Mouse (Mus musculus) stomach, postnatal 0 days (tissue): Measurements from ENCODE around the gene Akap13. TPM values are rescaled to one million over a fixed set of nuclear protein-coding genes. Genes with fewer than 3 reads are reported as not detected.

Experiments used
- ATAC-seq: fragments of 200-750 bp; cut with Nextera tagmentation; 2 replicates; pipeline ENCODE4 v1.8.0; 2017; ENCODE audit not compliant: low FRiP score, low TSS enrichment
- DNase-seq: peaks from one replicate; pipeline ENCODE4 v3.0.0-alpha.2; 2016; ENCODE audit warnings: low spot score
- H3K27ac ChIP-seq: fragments of 300-500 bp; sonication (generic); replicated peaks from 2 replicates; pipeline ENCODE4 v1.5.1; 2014; ENCODE audit warnings: mild to moderate bottlenecking, control low read depth
- H3K27me3 ChIP-seq: fragments of 300-500 bp; sonication (generic); 2 replicates; pipeline ENCODE4 v1.6.1; 2014; ENCODE audit warnings: low read length; ENCODE audit not compliant: control insufficient read depth, insufficient read depth
- H3K36me3 ChIP-seq: fragments of 300-500 bp; sonication (generic); 2 replicates; pipeline ENCODE4 v1.6.1; 2014; ENCODE audit warnings: low read length, mixed read lengths; ENCODE audit not compliant: control insufficient read depth, insufficient read depth
- H3K4me1 ChIP-seq: fragments of 300-500 bp; sonication (generic); replicated peaks from 2 replicates; pipeline ENCODE4 v1.6.1; 2014; ENCODE audit warnings: antibody characterized with exemption; ENCODE audit not compliant: control insufficient read depth, insufficient read depth
- H3K4me2 ChIP-seq: fragments of 300-500 bp; sonication (generic); replicated peaks from 2 replicates; pipeline ENCODE4 v1.6.1; 2014; ENCODE audit warnings: low read depth, mild to moderate bottlenecking, control low read depth, moderate library complexity
- H3K4me3 ChIP-seq: fragments of 300-500 bp; sonication (generic); 2 replicates; pipeline ENCODE4 v1.5.1; 2014; ENCODE audit warnings: low read depth, low read length, control low read depth
- H3K9ac ChIP-seq: fragments of 300-500 bp; sonication (generic); 2 replicates; pipeline ENCODE4 v1.6.1; 2014; ENCODE audit warnings: mild to moderate bottlenecking, low read length, control low read depth, mixed read lengths
- H3K9me3 ChIP-seq: fragments of 300-500 bp; sonication (generic); 2 replicates; pipeline ENCODE4 v1.6.1; 2016; ENCODE audit warnings: low read length; ENCODE audit not compliant: control insufficient read depth
- CTCF ChIP-seq: IDR thresholded peaks from 2 replicates; pipeline ENCODE4 v1.5.1; 2016; ENCODE audit warnings: antibody characterized with exemption, low read depth, mild to moderate bottlenecking, moderate library complexity
- EP300 ChIP-seq: optimal IDR thresholded peaks from 2 replicates; pipeline ENCODE3; 2016; ENCODE audit warnings: antibody characterized with exemption
- WGBS: fragments of 180-500 bp; shearing (Covaris S2); extraction: QIAGEN DNeasy Blood & Tissue Kit; methylation state at CpG from one replicate; pipeline ENCODE4 v1.1.7; 2014; 5-methylcytosine and 5-hydroxymethylcytosine counted together
- polyA plus RNA-seq: library from polyadenylated mRNA; unstranded; fragments of >200 nt; fragmentation: Nextera tagmentation; extraction: Ambion mirVana; gene quantifications from 2 replicates; pipeline ENCODE4 v1.2.1, GENCODE M21; 2015

Akap13 gene
- polyA plus RNA-seq, 1 experiment from 2014 or later: 18.8 TPM

DNA sequence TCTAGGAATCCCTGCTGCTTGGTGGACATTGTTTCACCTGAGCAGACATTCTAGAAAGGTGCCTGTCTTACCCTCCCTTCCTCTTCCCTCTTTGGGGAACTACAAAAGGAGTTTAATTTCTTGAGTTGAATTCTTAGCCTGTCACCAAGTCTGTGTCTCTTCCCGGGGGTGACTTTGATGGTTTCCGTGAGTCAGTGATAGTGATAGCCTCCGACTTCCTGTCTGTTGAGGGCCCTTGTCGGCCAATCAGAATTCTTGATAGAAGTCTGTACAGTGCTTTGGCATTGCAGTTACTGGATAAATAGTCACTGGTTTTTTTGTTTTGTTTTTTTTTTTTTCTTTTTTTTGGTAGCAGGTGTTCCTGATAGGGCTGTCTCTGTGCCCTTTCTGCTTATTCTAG is 116.8 kb downstream of the Akap13 start:
- Histone ChIP-seq H3K9ac (no peak overlapping the region), H3K36me3 (no peaks in the 10 kb centered on the region), H3K4me1 (0 out of 2 replicates have a peak, but pooled peaks cover 4% of the 10 kb centered on the region), H3K4me2 (no peak overlapping the region), H3K27me3 (no peaks in the 10 kb centered on the region), H3K9me3 (no peaks in the 10 kb centered on the region), H3K27ac (no peak overlapping the region), H3K4me3 (no peak overlapping the region)
- DNase-seq (no peak), ATAC-seq (no peak)
- 78% methylated on average over 4 of the region's 4 CpGs for WGBS
- TF ChIP-seq EP300 (no peak), CTCF (no peak)

DNA sequence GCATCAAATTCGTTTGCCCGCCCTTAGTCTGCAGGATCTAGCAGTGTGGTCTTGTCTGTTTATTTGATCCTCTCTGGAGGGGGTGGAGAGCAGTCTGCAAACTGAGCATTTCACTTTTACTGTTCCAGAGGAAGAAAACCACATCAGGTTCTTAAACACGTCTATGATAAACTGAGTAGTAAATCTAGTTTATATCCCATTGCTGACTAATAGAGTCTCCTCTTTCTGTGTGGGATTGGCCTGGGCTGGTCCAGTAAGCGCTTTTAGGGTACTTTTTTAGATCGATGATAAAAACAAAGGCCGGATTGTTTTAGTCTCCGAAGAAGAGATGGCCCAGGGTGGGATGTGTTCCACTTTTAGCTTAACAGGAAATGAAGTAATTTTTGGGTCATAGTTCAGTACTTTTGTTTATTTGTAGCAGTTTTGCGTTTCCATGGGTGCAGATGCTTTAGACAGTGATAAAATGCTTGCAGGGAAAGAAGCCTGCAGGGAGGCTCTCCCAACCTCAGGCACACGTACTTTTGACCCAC is 119.9 kb downstream of the Akap13 start:
- Histone ChIP-seq H3K27me3 (no peaks in the 10 kb centered on the region), H3K9ac (no peak overlapping the region), H3K4me1 (0 out of 2 replicates have a peak, but pooled peaks cover 4% of the 10 kb centered on the region), H3K4me3 (no peak overlapping the region), H3K4me2 (0 out of 2 replicates have a peak overlapping the region, but pooled peaks have one; percentile 3), H3K36me3 (0 out of 2 replicates have a peak, but pooled peaks cover 2% of the 10 kb centered on the region), H3K9me3 (no peaks in the 10 kb centered on the region), H3K27ac (peak overlapping the region; percentile 56)
- ATAC-seq (peak; percentile 72), DNase-seq (no peak)
- peak; percentile 48 for TF ChIP-seq EP300
- no peak for TF ChIP-seq CTCF
- WGBS: 10% methylated on average over 9 of the region's 9 CpGs

DNA sequence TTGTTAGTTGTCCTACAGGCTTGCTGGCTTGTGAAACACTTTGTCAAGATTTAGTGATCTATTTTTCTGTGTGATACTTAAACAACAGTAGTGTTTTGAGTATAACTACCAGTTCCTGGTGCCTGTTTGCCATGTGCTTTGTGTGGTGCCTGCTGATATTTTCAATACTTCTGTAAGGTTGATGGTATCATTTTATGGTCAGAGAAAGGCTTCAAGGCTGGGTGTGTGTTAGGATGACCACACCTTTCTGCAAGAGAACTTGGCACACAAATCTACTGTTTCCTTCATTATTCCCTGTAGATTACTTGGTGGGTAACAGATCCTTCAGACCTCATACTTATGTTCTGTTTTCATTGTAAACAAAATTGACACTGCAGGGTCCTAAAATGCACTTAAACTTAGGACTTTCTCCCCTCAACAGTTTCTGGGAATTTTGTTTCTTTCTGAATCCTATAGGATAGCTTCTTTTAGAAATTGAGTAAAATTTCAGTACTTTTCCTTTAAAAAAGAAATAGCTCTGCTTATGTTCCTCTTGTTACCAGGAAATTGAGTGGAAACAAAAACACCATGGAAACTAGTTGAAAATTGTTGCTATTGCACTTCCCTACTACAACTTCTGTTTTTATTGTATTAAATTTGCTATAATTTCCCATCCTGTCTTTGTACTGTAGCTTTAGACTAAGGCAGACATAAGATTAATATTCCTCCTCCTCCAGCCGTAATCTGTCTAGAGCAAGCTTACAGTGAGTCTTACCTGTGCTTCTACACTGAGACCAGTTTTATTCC is 120.7 kb downstream of the Akap13 start:
- no peak for ATAC-seq
- WGBS: 68% methylated on average over 1 of the region's 1 CpGs

DNA sequence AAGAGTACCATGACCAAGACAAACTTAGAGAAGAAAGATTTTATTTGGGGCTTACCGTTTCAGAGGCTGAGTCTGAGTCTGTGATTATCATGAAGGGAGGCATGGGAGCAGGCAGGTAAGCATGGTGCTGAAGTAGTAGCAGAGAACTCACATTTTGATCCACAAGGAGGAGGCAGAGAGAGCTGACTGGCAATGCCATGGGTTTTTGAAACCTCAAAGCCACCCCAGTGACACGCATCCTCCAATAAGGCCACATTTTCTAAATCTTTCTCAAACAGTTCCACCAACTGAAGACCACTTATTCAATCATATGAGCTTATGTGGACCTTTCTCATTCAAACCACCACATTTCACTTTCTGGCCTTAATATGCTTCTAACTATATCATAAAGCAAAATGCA is 121.5 kb downstream of the Akap13 start:
- 91% methylated on average over 2 of the region's 2 CpGs for WGBS
- 0 out of 2 replicates have a peak, but pooled peaks cover 4% of the 10 kb centered on the region for H3K4me1 ChIP-seq
- H3K36me3 ChIP-seq: 0 out of 2 replicates have a peak, but pooled peaks cover 8% of the 10 kb centered on the region
- no peak for DNase-seq
- no peak overlapping the region for H3K4me3 ChIP-seq
- no peak overlapping the region for H3K27ac ChIP-seq
- no peak for ATAC-seq
- no peak for TF ChIP-seq EP300
- no peak for TF ChIP-seq CTCF
- no peaks in the 10 kb centered on the region for H3K9me3 ChIP-seq
- H3K4me2 ChIP-seq: no peak overlapping the region
- no peak overlapping the region for H3K9ac ChIP-seq
- H3K27me3 ChIP-seq: no peaks in the 10 kb centered on the region

More for the DNA sequence above, 120.7 kb downstream of the Akap13 start:
- Histone ChIP-seq H3K4me2 (no peak overlapping the region), H3K27ac (peak overlapping the region; percentile 56; the same call in 1 of the 2 replicates), H3K27me3 (no peaks in the 10 kb centered on the region), H3K9me3 (no peaks in the 10 kb centered on the region), H3K4me3 (no peak overlapping the region), H3K36me3 (0 out of 2 replicates have a peak, but pooled peaks cover 4% of the 10 kb centered on the region), H3K4me1 (0 out of 2 replicates have a peak, but pooled peaks cover 4% of the 10 kb centered on the region), H3K9ac (no peak overlapping the region)
- TF ChIP-seq EP300 (peak; percentile 4), CTCF (no peak)
- no peak for DNase-seq

- WGBS: 67% methylated on average over 6 of the region's 6 CpGs
- H3K27ac ChIP-seq: no peak overlapping the region
These were observed 122.0 kb downstream of the Akap13 start for GRCm38 (mm10) chr7:75577353-75577752.

GRCm38 (mm10) chr7:75578647-75579046 is 123.3 kb downstream of the Akap13 start:
- Histone ChIP-seq H3K27ac (no peak overlapping the region), H3K9me3 (no peaks in the 10 kb centered on the region)
- WGBS: 81% methylated on average over 4 of the region's 4 CpGs

More at GRCm38 (mm10) chr7:75577353-75577752, 122.0 kb downstream of the Akap13 start:
- TF ChIP-seq EP300 (no peak), CTCF (no peak)
- Histone ChIP-seq H3K4me2 (no peak overlapping the region), H3K27me3 (no peaks in the 10 kb centered on the region), H3K4me3 (no peak overlapping the region), H3K9me3 (no peaks in the 10 kb centered on the region), H3K36me3 (0 out of 2 replicates have a peak, but pooled peaks cover 8% of the 10 kb centered on the region), H3K9ac (no peak overlapping the region), H3K4me1 (0 out of 2 replicates have a peak, but pooled peaks cover 4% of the 10 kb centered on the region)
- ATAC-seq (no peak), DNase-seq (no peak)

More at GRCm38 (mm10) chr7:75578647-75579046, 123.3 kb downstream of the Akap13 start:
- DNase-seq: no peak
- no peak overlapping the region for H3K4me3 ChIP-seq
- no peaks in the 10 kb centered on the region for H3K27me3 ChIP-seq
- H3K4me1 ChIP-seq: 0 out of 2 replicates have a peak, but pooled peaks cover 4% of the 10 kb centered on the region
- no peak for TF ChIP-seq CTCF
- TF ChIP-seq EP300: no peak
- ATAC-seq: no peak
- no peak overlapping the region for H3K9ac ChIP-seq
- no peak overlapping the region for H3K4me2 ChIP-seq
- 0 out of 2 replicates have a peak, but pooled peaks cover 8% of the 10 kb centered on the region for H3K36me3 ChIP-seq
